Mouse (Mus musculus): ENCODE results near the gene Ly6g6c.

DNA sequence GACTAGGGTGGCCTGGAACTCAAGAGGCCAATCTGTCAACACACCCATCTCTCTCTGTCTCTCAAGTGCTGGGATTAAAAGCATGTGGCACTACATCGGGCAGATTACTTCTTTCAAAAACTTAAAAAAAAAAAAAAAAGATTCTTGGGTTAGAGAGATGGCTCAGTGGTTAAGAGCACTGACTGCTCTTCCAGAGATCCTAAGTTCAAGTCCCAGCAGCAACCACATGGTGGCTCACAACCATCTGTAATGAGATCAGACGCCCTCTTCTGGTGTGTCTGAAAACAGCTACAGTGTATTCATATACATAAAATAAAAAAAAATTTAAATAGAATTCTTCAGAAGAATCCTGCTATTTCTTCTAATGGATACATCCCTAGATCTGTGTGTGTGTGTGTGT lies 23.0 kb downstream of the Ly6g6c start:
- no peak for TF ChIP-seq POLR2A (IDR thresholded peaks at IDR 0.05; ENCODE audit: low read depth, low read length)
- no peak for TF ChIP-seq CTCF (IDR thresholded peaks at IDR 0.05; ENCODE audit: extremely low read depth, insufficient read length, insufficient replicate concordance, low read depth, low read length)
